Mouse (Mus musculus) brain, embryonic 14.5 days (tissue): ENCODE measurements around the gene Cpa4.

Experiments used
- CTCF ChIP-seq: fragments of 200-500 bp; IDR thresholded peaks from 2 replicates; pipeline ENCODE4 v1.5.1; 2012; ENCODE audit warnings: inconsistent platforms, mild to moderate bottlenecking, moderate library complexity, borderline replicate concordance; ENCODE audit not compliant: insufficient read depth, insufficient read length; ENCODE audit errors: extremely low read depth
- POLR2A ChIP-seq: fragments of 200-500 bp; IDR thresholded peaks from 2 replicates; pipeline ENCODE4 v1.6.1; 2012; ENCODE audit warnings: mild to moderate bottlenecking, inconsistent platforms, borderline replicate concordance; ENCODE audit not compliant: poor library complexity, insufficient read depth, insufficient read length, severe bottlenecking; ENCODE audit errors: extremely low read depth

DNA sequence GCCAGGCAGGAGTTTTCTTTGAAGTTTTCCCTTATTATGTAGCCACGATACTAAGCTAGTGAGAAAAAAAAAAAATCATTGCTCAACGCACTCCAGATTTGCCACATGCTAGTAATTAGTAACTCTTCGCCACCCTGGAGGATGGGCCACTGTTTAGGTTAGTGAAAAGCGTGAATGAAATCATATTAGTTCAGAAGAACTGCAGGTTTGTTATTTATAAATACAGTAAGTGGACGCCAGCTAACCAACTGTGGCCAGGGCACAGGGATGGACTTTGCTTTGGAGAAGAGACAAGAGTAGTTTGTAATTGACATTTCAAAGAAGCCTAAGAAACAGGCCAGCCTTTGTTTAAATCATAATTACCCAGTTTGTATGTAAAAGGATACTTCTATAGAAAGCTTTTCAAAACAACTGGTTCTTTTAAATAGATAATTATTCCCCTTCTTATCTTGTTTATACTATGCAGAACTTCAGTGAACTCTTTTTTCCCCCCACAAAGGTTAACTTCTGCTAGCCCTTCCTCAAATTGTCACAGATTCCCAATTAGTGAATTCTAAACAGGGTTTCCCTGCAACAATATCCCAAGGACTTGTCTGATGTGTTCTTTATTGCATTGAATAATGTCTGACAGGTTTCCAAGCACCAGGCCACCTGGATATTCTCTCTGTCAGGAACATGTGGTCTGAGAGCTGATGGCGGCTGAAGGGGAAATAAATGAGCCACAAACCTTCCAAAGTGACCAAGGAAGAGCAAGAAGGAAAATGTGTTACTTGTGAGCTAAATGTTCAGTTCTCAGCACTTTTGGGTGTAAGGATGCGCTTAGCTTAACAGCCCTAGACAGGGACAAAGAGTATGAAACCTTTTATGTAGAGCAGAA lies 42.5 kb upstream of the Cpa4 start:
- TF ChIP-seq CTCF (no peak), POLR2A (no peak)
